In the genomic region with DNA sequence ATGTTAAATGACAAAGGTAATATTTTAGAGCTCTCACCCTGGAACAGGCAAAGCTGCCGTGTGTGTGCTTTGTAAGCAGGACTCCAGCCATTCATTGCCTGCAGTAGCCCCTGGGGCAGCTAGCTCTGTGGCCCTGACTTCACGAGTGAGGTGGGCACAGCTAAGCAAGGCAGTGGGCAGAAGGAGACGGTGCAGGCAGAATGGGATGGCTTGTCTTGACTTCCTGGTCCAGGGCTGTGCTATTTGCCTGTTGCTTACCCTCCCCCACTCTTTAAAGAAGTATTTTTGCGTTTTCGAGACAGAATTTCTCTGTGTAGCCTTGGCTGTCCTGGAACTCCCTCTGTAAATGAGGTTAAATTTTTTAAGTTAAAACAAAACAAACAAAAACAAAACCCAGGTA, we compare ENCODE assay signal across 16 mouse cellular contexts. TPM values are rescaled to one million over a fixed set of nuclear protein-coding genes. Genes with fewer than 3 reads are reported as not detected.
A peak's percentile ranks its signal among the peaks of the same experiment; 100 is the strongest.
DNase-seq lines count a peak whose midpoint lies in the region; ATAC-seq lines count a peak whose summit lies in the region.
"Had no signal": no experiment of that assay in that cellular context is flagged by ENCODE, and none has a peak within 500 bp of the region (broad histone marks: within the 10 kb centered on the region; RNA-seq: fewer than 3 reads in every experiment).

No protein-coding gene starts in this region.

- H3K36me3 ChIP-seq in heart, embryonic 16.5 days (ENCODE audit: control insufficient read depth, insufficient read depth): no peaks in the 10 kb centered on the region
- peaks cover 24% of the 10 kb centered on the region for H3K36me3 ChIP-seq in megakaryocyte, embryonic 14.5 days (replicated peaks; ENCODE audit: low read length)
- no peaks in the 10 kb centered on the region; the same call in 1 of the 2 replicates for H3K36me3 ChIP-seq in liver, embryonic 12.5 days
- H3K36me3 ChIP-seq in forebrain, embryonic 14.5 days (ENCODE audit: control insufficient read depth, insufficient read depth, low read length): no peaks in the 10 kb centered on the region
- H3K36me3 ChIP-seq: limb, embryonic 15.5 days; neural tube, embryonic 15.5 days had no signal

- H3K27me3 ChIP-seq in heart, embryonic 16.5 days (ENCODE audit: control insufficient read depth, insufficient read depth, low read length): no peaks in the 10 kb centered on the region
- H3K27me3 ChIP-seq in megakaryocyte, embryonic 14.5 days (replicated peaks): no peaks in the 10 kb centered on the region
- H3K27me3 ChIP-seq in liver, embryonic 12.5 days (replicated peaks): no peaks in the 10 kb centered on the region
- H3K27me3 ChIP-seq in forebrain, embryonic 14.5 days (replicated peaks; ENCODE audit: control insufficient read depth, insufficient read depth, low read length): no peaks in the 10 kb centered on the region
- H3K27me3 ChIP-seq: limb, embryonic 15.5 days; neural tube, embryonic 15.5 days had no signal

- no peak overlapping the region for H3K27ac ChIP-seq in heart, embryonic 16.5 days (ENCODE audit: low read length)
- H3K27ac ChIP-seq in liver, embryonic 12.5 days: peak overlapping the region; percentile 93
- H3K27ac ChIP-seq in forebrain, embryonic 14.5 days (ENCODE audit: low read depth, low read length): no peak overlapping the region
- H3K27ac ChIP-seq: hindbrain, embryonic 14.5 days; neural tube, embryonic 15.5 days had no signal

- no peak for ATAC-seq in heart, embryonic 16.5 days (replicated peaks; ENCODE audit: extremely low read depth, insufficient read depth, low FRiP score)
- no peak for ATAC-seq in megakaryocyte, adult 5-6 weeks (ENCODE audit: poor library complexity, severe bottlenecking)
- no peak for ATAC-seq in liver, embryonic 12.5 days
- no peak for ATAC-seq in forebrain, embryonic 14.5 days
- ATAC-seq: midbrain, embryonic 16.5 days had no signal

- no peak for DNase-seq in heart, postnatal 14 days
- no peak for DNase-seq in frontal cortex, postnatal 36 days (ENCODE audit: low spot score in 2 of 2)
- DNase-seq in forebrain, embryonic 14.5 days (ENCODE audit: low spot score): no peak
- DNase-seq in left cerebral cortex, adult 18-20 months (ENCODE audit: low spot score in 2 of 2): no peak
- DNase-seq: cerebellum, postnatal 10 days; heart, adult 2 months; kidney, postnatal 10 days; thymus, postnatal 4 days had no signal

- peaks cover 6% of the 10 kb centered on the region; the same call in 1 of the 2 replicates for H3K4me1 ChIP-seq in heart, embryonic 16.5 days (ENCODE audit: control insufficient read depth, insufficient read depth, low read length)
- peaks cover 69% of the 10 kb centered on the region for H3K4me1 ChIP-seq in megakaryocyte, embryonic 14.5 days
- H3K4me1 ChIP-seq in liver, embryonic 12.5 days: peaks cover 67% of the 10 kb centered on the region
- no peaks in the 10 kb centered on the region for H3K4me1 ChIP-seq in forebrain, embryonic 14.5 days (ENCODE audit: control insufficient read depth, insufficient read depth, low read length)

- intact Hi-C loops in heart, postnatal 14 days (cut with DNase I): loop anchor here (5.0 kb wide), 1 partner anchor 49 kb away; a partner anchor contains a TSS

- H3K4me2 ChIP-seq in heart, embryonic 16.5 days (ENCODE audit: low read depth, low read length): peak overlapping the region; percentile 44
- peak overlapping the region; percentile 65 for H3K4me2 ChIP-seq in liver, embryonic 12.5 days
- H3K4me2 ChIP-seq in forebrain, embryonic 14.5 days (ENCODE audit: low read length): no peak overlapping the region
- H3K4me2 ChIP-seq: hindbrain, embryonic 14.5 days; limb, embryonic 15.5 days; neural tube, embryonic 15.5 days had no signal

- H3K4me3 ChIP-seq in heart, embryonic 16.5 days (ENCODE audit: low read length): peak overlapping the region; percentile 1; the same call in 1 of the 2 replicates
- H3K4me3 ChIP-seq in megakaryocyte, embryonic 14.5 days (replicated peaks): peak overlapping the region; percentile 97
- peak overlapping the region; percentile 43 for H3K4me3 ChIP-seq in liver, embryonic 12.5 days
- no peak overlapping the region for H3K4me3 ChIP-seq in forebrain, embryonic 14.5 days (ENCODE audit: low read depth, low read length)
- H3K4me3 ChIP-seq: neural tube, embryonic 15.5 days had no signal

- 47% methylated on average over 5 of the region's 5 CpGs for WGBS in heart, embryonic 16.5 days
- 24% methylated on average over 5 of the region's 5 CpGs for WGBS in liver, embryonic 12.5 days (ENCODE audit: insufficient replicate concordance)
- 62% methylated on average over 5 of the region's 5 CpGs for WGBS in forebrain, embryonic 14.5 days

- H3K9me3 ChIP-seq in heart, embryonic 16.5 days (replicated peaks; ENCODE audit: control insufficient read depth, low read length): no peaks in the 10 kb centered on the region
- no peaks in the 10 kb centered on the region for H3K9me3 ChIP-seq in megakaryocyte, embryonic 14.5 days
- no peaks in the 10 kb centered on the region for H3K9me3 ChIP-seq in liver, embryonic 12.5 days (replicated peaks)
- H3K9me3 ChIP-seq in forebrain, embryonic 14.5 days (replicated peaks; ENCODE audit: control insufficient read depth, low read length): no peaks in the 10 kb centered on the region
- H3K9me3 ChIP-seq: limb, embryonic 15.5 days; neural tube, embryonic 15.5 days had no signal

- no peak overlapping the region for H3K9ac ChIP-seq in heart, embryonic 16.5 days (ENCODE audit: low read length)
- peak overlapping the region; percentile 68 for H3K9ac ChIP-seq in liver, embryonic 12.5 days
- no peak overlapping the region for H3K9ac ChIP-seq in forebrain, embryonic 14.5 days (ENCODE audit: low read length)
- H3K9ac ChIP-seq: hindbrain, embryonic 14.5 days; limb, embryonic 15.5 days; neural tube, embryonic 15.5 days had no signal

RNA-seq across cellular contexts. Expression of a gene that starts 50.1 kb away (rescaled TPM):
- 9.3 TPM in 2 replicates for polyA plus RNA-seq in heart, embryonic 16.5 days (2015; fragmentation: Nextera tagmentation; extraction: Ambion mirVana)
- total RNA-seq in heart, postnatal 14 days (2021): 10 to 100 TPM; 21.2 to 23.5 TPM
- 7.1 and 13.9 TPM in 2 replicates for polyA plus RNA-seq in megakaryocyte, embryonic 14.5 days (2012; ENCODE audit: insufficient read depth, low replicate concordance)
- 22.5 and 23.9 TPM in 2 replicates for total RNA-seq in megakaryocyte, adult 5-6 weeks (2015)
- total RNA-seq in megakaryocyte, adult 5-6 weeks (2017): 44.6 and 54.5 TPM in 2 replicates
- 36.4 and 38.7 TPM in 2 replicates for polyA plus RNA-seq in liver, embryonic 12.5 days (2016; fragmentation: Nextera tagmentation; extraction: Ambion mirVana)
- 9.2 and 10.8 TPM in 2 replicates for polyA plus RNA-seq in forebrain, embryonic 14.5 days (2014; fragmentation: Nextera tagmentation; extraction: Ambion mirVana)
- total RNA-seq in left cerebral cortex, adult 18-20 months (2021): 10 to 100 TPM; 72.9 to 77.6 TPM
